Comparison of ENCODE assay signal across 7 mouse cellular contexts in the genomic region with DNA sequence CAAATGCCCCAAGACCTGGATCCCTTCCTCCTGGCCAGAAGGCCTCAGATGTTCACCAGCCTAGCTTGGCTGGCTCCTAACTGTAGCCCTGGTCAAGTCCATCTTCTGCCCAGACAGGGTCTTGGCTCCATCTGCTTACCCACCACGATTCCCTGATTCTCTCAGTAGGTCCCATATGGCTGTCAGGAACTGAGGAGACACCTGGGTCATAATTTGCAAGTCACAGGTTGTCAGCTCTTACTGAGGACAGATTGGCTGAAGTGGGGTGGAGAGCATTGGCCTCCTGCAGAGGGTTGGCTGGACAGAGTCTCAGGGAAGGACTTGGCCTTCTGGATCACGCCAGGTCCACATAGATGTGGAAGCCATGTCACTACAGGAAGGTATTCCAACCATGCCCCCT.
"Had no signal": no experiment of that assay in that cellular context is flagged by ENCODE, and none has a peak within 500 bp of the region (broad histone marks: within the 10 kb centered on the region; RNA-seq: fewer than 3 reads in every experiment).

No protein-coding gene starts in this region.

- DNase-seq: kidney, postnatal 36 days; left cerebral cortex, postnatal 4 days; lung, adult 2 months; lung, postnatal 36 days; midbrain, embryonic 14.5 days; right cerebral cortex, postnatal 14 days; thymus, postnatal 4 days had no signal
